ENCODE assay signal across 29 mouse cellular contexts in genomic region chr8:31762091-31762490, GRCm38 (mm10).
DNase-seq lines count a peak whose midpoint lies in the region; ATAC-seq and TF ChIP-seq lines count a peak whose summit lies in the region.
"Had no signal": no experiment of that assay in that cellular context is flagged by ENCODE, and none has a peak within 500 bp of the region (broad histone marks: within the 10 kb centered on the region; RNA-seq: fewer than 3 reads in every experiment).

No protein-coding gene starts in this region.

- no peaks in the 10 kb centered on the region for H3K9me3 ChIP-seq in lung, postnatal 0 days (ENCODE audit: low read length)
- H3K9me3 ChIP-seq: embryonic facial prominence, embryonic 13.5 days; embryonic facial prominence, embryonic 15.5 days; forebrain, embryonic 13.5 days had no signal

- H3K4me3 ChIP-seq in lung, postnatal 0 days (ENCODE audit: low read depth, low read length): no peak overlapping the region
- H3K4me3 ChIP-seq: embryonic facial prominence, embryonic 13.5 days; embryonic facial prominence, embryonic 15.5 days; erythroblast, embryonic 14.5 days; forebrain, embryonic 13.5 days had no signal

- no peaks in the 10 kb centered on the region for H3K4me1 ChIP-seq in lung, postnatal 0 days (ENCODE audit: insufficient read depth, low read depth, low read length)
- H3K4me1 ChIP-seq: embryonic facial prominence, embryonic 13.5 days; embryonic facial prominence, embryonic 15.5 days; forebrain, embryonic 13.5 days had no signal

- no peak overlapping the region for H3K9ac ChIP-seq in lung, postnatal 0 days (replicated peaks; ENCODE audit: low read depth)
- H3K9ac ChIP-seq: embryonic facial prominence, embryonic 13.5 days; embryonic facial prominence, embryonic 15.5 days; forebrain, embryonic 13.5 days had no signal

- no peak overlapping the region for H3K4me2 ChIP-seq in lung, postnatal 0 days (replicated peaks; ENCODE audit: low read depth, low read length)
- H3K4me2 ChIP-seq: embryonic facial prominence, embryonic 13.5 days; embryonic facial prominence, embryonic 15.5 days; forebrain, embryonic 13.5 days had no signal

- peak; percentile 7 for DNase-seq in adrenal gland, postnatal 14 days
- DNase-seq in adrenal gland, postnatal 4 days (ENCODE audit: low spot score in 2 of 2): no peak
- peak; percentile 50 for DNase-seq in lung, postnatal 0 days (ENCODE audit: low spot score)
- DNase-seq in lung, postnatal 25 days (ENCODE audit: low spot score): no peak
- peak; percentile 93 for DNase-seq in adipocyte (ENCODE audit: low spot score)
- DNase-seq in gonadal fat pad, adult 2 months (ENCODE audit: low read depth): peak; percentile 3
- no peak for DNase-seq in gastrocnemius, adult 8-10 months (ENCODE audit: low spot score in 2 of 2)
- no peak for DNase-seq in kidney, adult 9 months
- DNase-seq: adrenal gland, adult 2 months; adrenal gland, postnatal 10 days; adrenal gland, postnatal 36 days; B cell, adult 2 months; cerebellum, adult 11 months; cerebellum, adult 18-20 months; cerebellum, adult 8-10 months; cerebellum, adult 9-11 months; cerebellum, postnatal 14 days; cerebellum, postnatal 36 days; embryo, embryonic 11 days had no signal

- peak; percentile 43 for ATAC-seq in lung, postnatal 0 days
- ATAC-seq: activated CD4-positive, CD25-positive, alpha-beta regulatory T cell, adult 4 months; CD4-positive, CD25-positive, alpha-beta regulatory T cell, adult 4 months; forebrain, embryonic 13.5 days; forebrain, embryonic 16.5 days; Patski had no signal

- no peaks in the 10 kb centered on the region for H3K36me3 ChIP-seq in lung, postnatal 0 days (ENCODE audit: insufficient read depth, low read length)
- H3K36me3 ChIP-seq: embryonic facial prominence, embryonic 13.5 days; embryonic facial prominence, embryonic 15.5 days; G1E had no signal

- no peak for TF ChIP-seq CTCF in lung, postnatal 0 days (IDR thresholded peaks at IDR 0.05)

- no peak for TF ChIP-seq EP300 in lung, postnatal 0 days (IDR thresholded peaks at IDR 0.05)

- H3K27ac ChIP-seq in lung, postnatal 0 days (ENCODE audit: low read length): no peak overlapping the region
- H3K27ac ChIP-seq: embryonic facial prominence, embryonic 13.5 days; embryonic facial prominence, embryonic 15.5 days; forebrain, embryonic 13.5 days had no signal

- H3K27me3 ChIP-seq in lung, postnatal 0 days (replicated peaks; ENCODE audit: insufficient read depth, low read length): no peaks in the 10 kb centered on the region
- H3K27me3 ChIP-seq: CH12.LX; embryonic facial prominence, embryonic 13.5 days; embryonic facial prominence, embryonic 15.5 days; forebrain, embryonic 13.5 days; Patski had no signal

- 53% methylated on average over 6 of the region's 6 CpGs for WGBS in lung, postnatal 0 days

Comparison
In these comparisons a context has a peak if more than half of its experiments do, and no peak if none do; other contexts are left out.
1. DNase-seq: peak in adrenal gland, postnatal 14 days (single experiment), lung, postnatal 0 days (single experiment), adipocyte (single experiment) and gonadal fat pad, adult 2 months (single experiment); none in adrenal gland, postnatal 4 days (0 of 2), lung, postnatal 25 days (single experiment), gastrocnemius, adult 8-10 months (0 of 2) and kidney, adult 9 months (single experiment).